Mouse (Mus musculus): ENCODE measurements around the gene Efna2. TPM values are rescaled to one million over a fixed set of nuclear protein-coding genes. Genes with fewer than 3 reads are reported as not detected.

Efna2 gene
- polyA plus RNA-seq, 1 experiment from 2014 or later = 62.2 TPM

- no peak for ATAC-seq (ENCODE audit: insufficient number of reproducible peaks, insufficient read depth, low FRiP score, low TSS enrichment, low read depth)
- Histone ChIP-seq H3K9me3 (no peaks in the 10 kb centered on the region), H3K4me2 (0 out of 2 replicates have a peak overlapping the region, but pooled peaks have one; percentile 91), H3K27me3 (peaks cover 19% of the 10 kb centered on the region), H3K4me1 (replicated peaks) (peaks cover 47% of the 10 kb centered on the region), H3K4me3 (replicated peaks) (no peak overlapping the region; the same call in 1 of the 2 replicates), H3K9ac (replicated peaks) (no peak overlapping the region), H3K27ac (no peak overlapping the region), H3K36me3 (peaks cover 34% of the 10 kb centered on the region)
- WGBS = 91% methylated on average over 7 of the region's 7 CpGs
Measured at GRCm38 (mm10) chr10:80143664-80144063, 35.6 kb upstream of the Efna2 start.

- peaks cover 14% of the 10 kb centered on the region for H3K27me3 ChIP-seq
- no peak overlapping the region for H3K4me3 ChIP-seq (replicated peaks)
- peaks cover 34% of the 10 kb centered on the region for H3K36me3 ChIP-seq
- H3K9ac ChIP-seq (replicated peaks) = no peak overlapping the region
- no peak overlapping the region for H3K4me2 ChIP-seq
- 94% methylated on average over 12 of the region's 12 CpGs for WGBS
- no peak overlapping the region for H3K27ac ChIP-seq
- no peak for ATAC-seq (ENCODE audit: insufficient number of reproducible peaks, insufficient read depth, low FRiP score, low TSS enrichment, low read depth)
- peaks cover 45% of the 10 kb centered on the region for H3K4me1 ChIP-seq (replicated peaks)
- H3K9me3 ChIP-seq = no peaks in the 10 kb centered on the region
Measured at GRCm38 (mm10) chr10:80144159-80144558, 35.1 kb upstream of the Efna2 start.

GRCm38 (mm10) chr10:80144864-80145838, 34.1 kb upstream of the Efna2 start:
- H3K36me3 ChIP-seq = peaks cover 40% of the 10 kb centered on the region
- 78% methylated on average over 20 of the region's 20 CpGs for WGBS
- H3K4me1 ChIP-seq (replicated peaks) = peaks cover 39% of the 10 kb centered on the region
- peak overlapping the region; percentile 10; the same call in 1 of the 2 replicates for H3K4me3 ChIP-seq (replicated peaks)
- peak overlapping the region; percentile 12; the same call in 1 of the 2 replicates for H3K9ac ChIP-seq (replicated peaks)
- H3K27me3 ChIP-seq = peaks cover 6% of the 10 kb centered on the region; the same call in 1 of the 2 replicates
- no peak overlapping the region for H3K4me2 ChIP-seq
- no peak for ATAC-seq (ENCODE audit: insufficient number of reproducible peaks, insufficient read depth, low FRiP score, low TSS enrichment, low read depth)
- no peak overlapping the region for H3K27ac ChIP-seq
- H3K9me3 ChIP-seq = no peaks in the 10 kb centered on the region

GRCm38 (mm10) chr10:80145896-80146295, 33.4 kb upstream of the Efna2 start:
- Histone ChIP-seq H3K27ac (no peak overlapping the region), H3K36me3 (peaks cover 47% of the 10 kb centered on the region), H3K27me3 (no peaks in the 10 kb centered on the region), H3K9me3 (no peaks in the 10 kb centered on the region), H3K4me3 (replicated peaks) (peak overlapping the region; percentile 10; the same call in 1 of the 2 replicates), H3K9ac (replicated peaks) (0 out of 2 replicates have a peak overlapping the region, but pooled peaks have one; percentile 12), H3K4me2 (no peak overlapping the region), H3K4me1 (replicated peaks) (peaks cover 35% of the 10 kb centered on the region)
- no peak for ATAC-seq (ENCODE audit: insufficient number of reproducible peaks, insufficient read depth, low FRiP score, low TSS enrichment, low read depth)
- 84% methylated on average over 6 of the region's 6 CpGs for WGBS

- H3K4me2 ChIP-seq = no peak overlapping the region
- H3K9me3 ChIP-seq = no peaks in the 10 kb centered on the region
- H3K27ac ChIP-seq = peak overlapping the region; percentile 99; the same call in 1 of the 2 replicates
- peaks cover 54% of the 10 kb centered on the region for H3K36me3 ChIP-seq
- 78% methylated on average over 4 of the region's 4 CpGs for WGBS
- peaks cover 31% of the 10 kb centered on the region for H3K4me1 ChIP-seq (replicated peaks)
- H3K4me3 ChIP-seq (replicated peaks) = 0 out of 2 replicates have a peak overlapping the region, but pooled peaks have one; percentile 10
- ATAC-seq (ENCODE audit: insufficient number of reproducible peaks, insufficient read depth, low FRiP score, low TSS enrichment, low read depth) = no peak
- H3K9ac ChIP-seq (replicated peaks) = no peak overlapping the region
- no peaks in the 10 kb centered on the region for H3K27me3 ChIP-seq
Measured at GRCm38 (mm10) chr10:80146568-80147011, 32.7 kb upstream of the Efna2 start.

GRCm38 (mm10) chr10:80147146-80147718, 32.0 kb upstream of the Efna2 start:
- Histone ChIP-seq H3K4me2 (peak overlapping the region; percentile 59), H3K9ac (replicated peaks) (peak overlapping the region; percentile 90), H3K4me3 (replicated peaks) (peak overlapping the region; percentile 97), H3K9me3 (no peaks in the 10 kb centered on the region), H3K4me1 (replicated peaks) (peaks cover 35% of the 10 kb centered on the region), H3K27ac (peak overlapping the region; percentile 99), H3K27me3 (no peaks in the 10 kb centered on the region), H3K36me3 (peaks cover 60% of the 10 kb centered on the region)
- no peak for ATAC-seq (ENCODE audit: insufficient number of reproducible peaks, insufficient read depth, low FRiP score, low TSS enrichment, low read depth)
- WGBS = 70% methylated on average over 5 of the region's 5 CpGs

- Histone ChIP-seq H3K9me3 (no peaks in the 10 kb centered on the region), H3K9ac (replicated peaks) (peak within 1 kb of the TSS; percentile 90), H3K4me3 (replicated peaks) (peak within 1 kb of the TSS; percentile 97), H3K36me3 (peaks cover 68% of the 10 kb centered on the region), H3K27ac (peak within 1 kb of the TSS; percentile 99), H3K4me2 (peak within 1 kb of the TSS; percentile 59), H3K4me1 (replicated peaks) (peaks cover 37% of the 10 kb centered on the region), H3K27me3 (no peaks in the 10 kb centered on the region)
- peak; percentile 16 for ATAC-seq (ENCODE audit: insufficient number of reproducible peaks, insufficient read depth, low FRiP score, low TSS enrichment, low read depth)
- 2% methylated on average over 41 of the region's 42 CpGs for WGBS
Measured at GRCm38 (mm10) chr10:80147719-80148601, 31.3 kb upstream of the Efna2 start, which contains the start of gene Midn. Gene Midn, plus strand, starts transcription at chr10:80148272.

GRCm38 (mm10) chr10:80148610-80149290, 30.5 kb upstream of the Efna2 start:
- H3K4me2 ChIP-seq = peak overlapping the region; percentile 59
- no peaks in the 10 kb centered on the region for H3K9me3 ChIP-seq
- ATAC-seq (ENCODE audit: insufficient number of reproducible peaks, insufficient read depth, low FRiP score, low TSS enrichment, low read depth) = peak; percentile 13
- under 1% methylated on average over 57 of the region's 57 CpGs for WGBS
- H3K36me3 ChIP-seq = peaks cover 71% of the 10 kb centered on the region
- H3K9ac ChIP-seq (replicated peaks) = peak overlapping the region; percentile 90
- peak overlapping the region; percentile 99 for H3K27ac ChIP-seq
- H3K4me1 ChIP-seq (replicated peaks) = peaks cover 44% of the 10 kb centered on the region
- no peaks in the 10 kb centered on the region for H3K27me3 ChIP-seq
- H3K4me3 ChIP-seq (replicated peaks) = peak overlapping the region; percentile 97

GRCm38 (mm10) chr10:80149291-80150225, 29.7 kb upstream of the Efna2 start:
- Histone ChIP-seq H3K27me3 (no peaks in the 10 kb centered on the region), H3K9me3 (no peaks in the 10 kb centered on the region), H3K4me3 (replicated peaks) (peak overlapping the region; percentile 97), H3K27ac (peak overlapping the region; percentile 99), H3K4me2 (peak overlapping the region; percentile 99), H3K36me3 (peaks cover 71% of the 10 kb centered on the region), H3K9ac (replicated peaks) (peak overlapping the region; percentile 100), H3K4me1 (replicated peaks) (peaks cover 52% of the 10 kb centered on the region)
- under 1% methylated on average over 79 of the region's 88 CpGs for WGBS
- ATAC-seq (ENCODE audit: insufficient number of reproducible peaks, insufficient read depth, low FRiP score, low TSS enrichment, low read depth) = peak; percentile 71

Measured in limb, embryonic 12.5 days (tissue).